Mouse (Mus musculus): ENCODE data around the gene Wnt9a.

GRCm38 (mm10) chr11:59305008-59305820 lies 1.5 kb upstream of the Wnt9a start:
- no peak for TF ChIP-seq CTCF (IDR thresholded peaks at IDR 0.05; ENCODE audit: borderline replicate concordance, insufficient read depth, low read depth, low read length)
- TF ChIP-seq POLR2A (IDR thresholded peaks at IDR 0.05; ENCODE audit: borderline replicate concordance, insufficient read depth, low read length), result no peak

Data from cerebellum, adult 2 months (tissue).